In genomic region chr12:103095160-103095559, GRCm38 (mm10) we compare ENCODE assay signal across 15 mouse cellular contexts.
"Had no signal": no experiment of that assay in that cellular context is flagged by ENCODE, and none has a peak within 500 bp of the region (broad histone marks: within the 10 kb centered on the region; RNA-seq: fewer than 3 reads in every experiment).

No protein-coding gene starts in this region.

- H3K27ac ChIP-seq: kidney, postnatal 0 days; limb, embryonic 12.5 days; limb, embryonic 15.5 days; liver, embryonic 14.5 days; macrophage; midbrain, embryonic 13.5 days; stomach, embryonic 15.5 days had no signal

- DNase-seq: kidney, adult 2 months; kidney, postnatal 25 days; liver, postnatal 0 days; lung, embryonic 14.5 days; right cerebral cortex, postnatal 25 days; spleen, adult 18-20 months; thymus, adult 18-20 months; thymus, postnatal 36 days had no signal

- H3K4me3 ChIP-seq: limb, embryonic 12.5 days; limb, embryonic 15.5 days; midbrain, embryonic 13.5 days; stomach, embryonic 15.5 days had no signal
